Mouse (Mus musculus) liver, embryonic 14.5 days (tissue): Measurements from ENCODE around the gene Fut1. TPM values are rescaled to one million over a fixed set of nuclear protein-coding genes. Genes with fewer than 3 reads are reported as not detected.

Source experiments
- ATAC-seq: fragments of 200-750 bp; cut with Nextera tagmentation; 2 replicates; pipeline ENCODE4 v1.8.0; 2017; ENCODE audit warnings: moderate number of reproducible peaks, mild to moderate bottlenecking, moderate library complexity; ENCODE audit not compliant: insufficient read depth
- DNase-seq, 3 experiments: peaks; one replicate each; pipeline ENCODE4 v3.0.0-alpha.2; 2012 to 2013; ENCODE audit warnings: low read depth in 3 of 3, low spot score in 3 of 3
- H3K27ac ChIP-seq: fragments of 300-500 bp; sonication (generic); 2 replicates; pipeline ENCODE4 v1.5.1; 2014; ENCODE audit warnings: moderate library complexity, mild to moderate bottlenecking, control low read depth, inconsistent platforms
- H3K27me3 ChIP-seq: fragments of 300-500 bp; sonication (generic); 2 replicates; pipeline ENCODE4 v1.6.1; 2014; ENCODE audit warnings: mild to moderate bottlenecking, low read length, moderate library complexity; ENCODE audit not compliant: control insufficient read depth, insufficient read depth
- H3K36me3 ChIP-seq: fragments of 300-500 bp; sonication (generic); replicated peaks from 2 replicates; pipeline ENCODE4 v1.6.1; 2014; ENCODE audit warnings: low read depth; ENCODE audit not compliant: control insufficient read depth, insufficient read depth
- H3K4me1 ChIP-seq, 2 experiments: fragments of 200-500 bp in 1 of 2; fragments of 300-500 bp in 1 of 2; sonication (generic) in 1 of 2; replicated peaks; 2 replicates each; pipeline ENCODE4 v1.6.1; 2012 to 2014; ENCODE audit warnings: antibody characterized with exemption in 1 of 2, inconsistent platforms in 1 of 2, low read length in 1 of 2; ENCODE audit not compliant: control insufficient read depth in 2 of 2, insufficient read depth in 2 of 2
- H3K4me2 ChIP-seq: fragments of 300-500 bp; sonication (generic); 2 replicates; pipeline ENCODE4 v1.6.1; 2014; ENCODE audit warnings: low read depth, mild to moderate bottlenecking, control low read depth, moderate library complexity
- H3K4me3 ChIP-seq, 2 experiments: fragments of 200-500 bp in 1 of 2; fragments of 300-500 bp in 1 of 2; sonication (generic) in 1 of 2; 2 replicates each; pipeline ENCODE4 v1.5.1; 2012 to 2014; ENCODE audit warnings: low read depth in 2 of 2, low read length in 2 of 2, mild to moderate bottlenecking in 2 of 2, control low read depth in 1 of 2, inconsistent platforms in 1 of 2, moderate library complexity in 1 of 2; ENCODE audit not compliant: insufficient read depth in 1 of 2
- H3K9ac ChIP-seq: fragments of 300-500 bp; sonication (generic); replicated peaks from 2 replicates; pipeline ENCODE4 v1.6.1; 2014; ENCODE audit warnings: mild to moderate bottlenecking, control low read depth, moderate library complexity
- H3K9me3 ChIP-seq: fragments of 300-500 bp; sonication (generic); 2 replicates; pipeline ENCODE4 v1.6.1; 2016; ENCODE audit warnings: low read length, mixed read lengths; ENCODE audit not compliant: control insufficient read depth
- CTCF ChIP-seq: IDR thresholded peaks from 2 replicates; pipeline ENCODE4 v1.5.1; 2016; ENCODE audit warnings: antibody characterized with exemption, low read depth, control low read depth
- EP300 ChIP-seq: IDR thresholded peaks from 2 replicates; pipeline ENCODE4 v1.6.1; 2016; ENCODE audit warnings: antibody characterized with exemption, low read depth
- WGBS: fragments of 180-500 bp; shearing (Covaris S2); extraction: QIAGEN DNeasy Blood & Tissue Kit; methylation state at CpG from one replicate; pipeline ENCODE4 v1.1.7; 2014; ENCODE audit not compliant: insufficient replicate concordance; 5-methylcytosine and 5-hydroxymethylcytosine counted together
- polyA plus RNA-seq, 2 experiments: library from polyadenylated mRNA; depleted of rRNA in 1 of 2; stranded (reverse) in 1 of 2; unstranded in 1 of 2; fragments of >200 nt; fragmentation: Nextera tagmentation in 1 of 2; extraction: Ambion mirVana in 1 of 2; gene quantifications; 2 replicates each; pipeline versions ENCODE4 v1.2.1 to v1.2.3; 2012 to 2014

The Fut1 gene
- polyA plus RNA-seq, 2 experiments = not detected

DNA sequence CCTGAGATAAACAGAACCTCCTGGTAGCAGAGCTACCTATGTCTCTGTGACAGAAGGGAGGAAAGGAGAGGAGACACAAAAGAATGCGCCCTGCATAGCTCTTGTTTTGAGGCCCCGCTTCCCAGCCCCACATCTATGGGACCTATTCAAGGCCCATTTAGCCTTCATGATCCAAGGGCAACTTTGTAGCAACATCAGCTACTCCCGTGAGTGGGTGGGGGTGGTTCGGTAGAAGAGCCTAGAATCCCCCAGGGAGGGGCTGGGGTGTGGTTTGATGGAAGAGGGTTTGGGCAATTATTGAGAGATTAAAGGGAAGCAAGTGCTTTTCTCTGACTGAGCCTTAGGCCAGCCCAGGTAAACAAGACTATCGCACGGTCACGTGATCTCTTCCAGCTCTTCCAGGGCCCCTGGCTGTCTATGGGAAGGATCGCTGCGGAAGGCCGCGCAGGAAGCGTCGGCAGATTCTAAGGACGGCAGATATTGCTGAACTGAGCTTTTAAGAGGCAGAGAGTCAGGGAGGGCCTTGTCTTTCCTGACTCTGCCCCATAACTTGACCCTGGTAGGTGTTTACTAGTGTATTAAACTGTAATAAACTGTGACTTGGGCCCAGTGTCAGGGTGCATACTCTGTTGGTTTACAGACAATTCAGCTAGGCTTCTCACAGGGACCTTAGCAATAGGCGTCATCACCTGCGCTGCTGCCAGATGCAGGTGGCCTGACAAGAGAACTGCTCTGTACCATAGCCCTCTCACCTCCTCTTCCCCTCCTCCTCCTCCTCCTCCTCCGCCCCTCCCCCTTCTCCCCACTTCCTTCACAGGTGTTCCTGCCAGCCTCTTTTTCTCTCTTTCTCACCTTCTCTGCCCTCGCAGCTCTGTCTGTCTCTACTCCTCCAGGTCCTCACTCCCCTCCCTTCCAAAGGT is 17.9 kb upstream of the Fut1 start:
- H3K4me2 ChIP-seq = no peak overlapping the region
- DNase-seq = no peak
- H3K4me1 ChIP-seq = no peaks in the 10 kb centered on the region
- H3K36me3 ChIP-seq = no peaks in the 10 kb centered on the region
- H3K9me3 ChIP-seq = no peaks in the 10 kb centered on the region
- TF ChIP-seq EP300 = no peak
- TF ChIP-seq CTCF = no peak
- WGBS = 52% methylated on average over 18 of the region's 18 CpGs
- no peak overlapping the region for H3K9ac ChIP-seq
- no peak for ATAC-seq
- H3K27ac ChIP-seq = no peak overlapping the region
- H3K4me3 ChIP-seq = no peak overlapping the region
- no peaks in the 10 kb centered on the region for H3K27me3 ChIP-seq

- Histone ChIP-seq H3K9me3 (no peaks in the 10 kb centered on the region), H3K36me3 (no peaks in the 10 kb centered on the region), H3K4me3 (no peak overlapping the region), H3K27me3 (no peaks in the 10 kb centered on the region), H3K4me2 (no peak overlapping the region), H3K27ac (no peak overlapping the region), H3K9ac (no peak overlapping the region), H3K4me1 (no peaks in the 10 kb centered on the region; a peak in 1 of 4 replicates)
- ATAC-seq = no peak
- WGBS = 64% methylated on average over 9 of the region's 9 CpGs
- TF ChIP-seq EP300 (no peak), CTCF (no peak)
- DNase-seq = no peak
Observed at GRCm38 (mm10) chr7:45605704-45606289, 11.3 kb upstream of the Fut1 start.

DNA sequence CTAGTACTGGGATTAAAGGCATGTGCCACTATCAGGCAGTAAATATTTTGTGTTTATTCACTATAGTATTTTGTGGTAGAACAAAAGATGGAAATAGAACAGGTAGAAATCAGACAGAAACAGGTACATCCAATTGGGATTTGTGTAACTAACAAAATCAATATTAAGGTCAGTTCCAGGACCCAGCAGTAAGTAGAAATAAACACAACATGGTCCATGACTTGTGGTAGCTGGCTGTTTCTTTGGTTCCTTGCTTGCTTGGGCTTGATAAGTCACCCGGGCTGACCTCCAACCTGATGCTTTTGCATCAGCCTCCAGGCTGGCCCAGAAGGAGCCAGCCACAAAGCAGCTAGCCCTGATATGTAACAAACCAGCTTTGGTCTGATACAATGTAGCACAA is 7.6 kb upstream of the Fut1 start:
- 40% methylated on average over 1 of the region's 1 CpGs for WGBS
- no peak overlapping the region for H3K27ac ChIP-seq
- no peaks in the 10 kb centered on the region for H3K36me3 ChIP-seq
- no peak for TF ChIP-seq EP300
- TF ChIP-seq CTCF = no peak
- no peak overlapping the region for H3K4me3 ChIP-seq
- H3K27me3 ChIP-seq = no peaks in the 10 kb centered on the region
- H3K9ac ChIP-seq = no peak overlapping the region
- H3K4me1 ChIP-seq = no peaks in the 10 kb centered on the region; a peak in 1 of 4 replicates
- H3K4me2 ChIP-seq = no peak overlapping the region
- no peaks in the 10 kb centered on the region for H3K9me3 ChIP-seq
- DNase-seq = no peak
- no peak for ATAC-seq

- WGBS = 25% methylated on average over 6 of the region's 6 CpGs
- Histone ChIP-seq H3K4me3 (no peak overlapping the region), H3K9ac (no peak overlapping the region), H3K4me2 (no peak overlapping the region), H3K4me1 (peaks cover 0 to 1% of the 10 kb centered on the region in 2 experiments; a peak in 1 of 4 replicates), H3K9me3 (no peaks in the 10 kb centered on the region), H3K36me3 (no peaks in the 10 kb centered on the region), H3K27me3 (peaks cover 10% of the 10 kb centered on the region), H3K27ac (no peak overlapping the region)
- ATAC-seq (no peak), DNase-seq (no peak)
- TF ChIP-seq EP300 = no peak
- TF ChIP-seq CTCF = no peak
Observed at GRCm38 (mm10) chr7:45616277-45616676, 812 bp upstream of the Fut1 start.

- WGBS = 60% methylated on average over 5 of the region's 5 CpGs
Observed at GRCm38 (mm10) chr7:45618316-45618715, 1.2 kb downstream of the Fut1 start.

More at GRCm38 (mm10) chr7:45618316-45618715, 1.2 kb downstream of the Fut1 start:
- DNase-seq (no peak), ATAC-seq (no peak)
- no peak overlapping the region for H3K4me3 ChIP-seq
- no peak overlapping the region for H3K27ac ChIP-seq
- H3K9ac ChIP-seq = no peak overlapping the region
- H3K4me1 ChIP-seq = peaks cover 0 to 4% of the 10 kb centered on the region in 2 experiments; a peak in 1 of 4 replicates
- no peaks in the 10 kb centered on the region for H3K9me3 ChIP-seq
- no peak for TF ChIP-seq CTCF
- no peak for TF ChIP-seq EP300
- H3K4me2 ChIP-seq = no peak overlapping the region
- peaks cover 10% of the 10 kb centered on the region for H3K27me3 ChIP-seq
- no peaks in the 10 kb centered on the region for H3K36me3 ChIP-seq
